Mouse (Mus musculus) heart, adult 2 months (tissue): ENCODE results near the gene Shc1. TPM values are rescaled to one million over a fixed set of nuclear protein-coding genes. Genes with fewer than 3 reads are reported as not detected.
A peak's percentile ranks its signal among the peaks of the same experiment; 100 is the strongest.

ENCODE experiments used
- DNase-seq, 2 experiments: peaks; one replicate each; pipeline ENCODE4 v3.0.0; 2021
- H3K27ac ChIP-seq: fragments of 200-600 bp; 2 replicates; pipeline ENCODE4 v1.8.1; 2022
- H3K27me3 ChIP-seq: fragments of 200-500 bp; 2 replicates; pipeline ENCODE4 v1.6.1; 2012; ENCODE audit warnings: mild to moderate bottlenecking, low read length, inconsistent platforms, mixed read lengths; ENCODE audit not compliant: control insufficient read depth, insufficient read depth
- H3K36me3 ChIP-seq: fragments of 200-500 bp; 2 replicates; pipeline ENCODE4 v1.6.1; 2012; ENCODE audit warnings: low read length, inconsistent platforms; ENCODE audit not compliant: control insufficient read depth, insufficient read depth
- H3K4me1 ChIP-seq: fragments of 200-500 bp; 2 replicates; pipeline ENCODE4 v1.6.1; 2011; ENCODE audit warnings: low read length; ENCODE audit not compliant: control insufficient read depth, insufficient read depth
- H3K4me3 ChIP-seq: fragments of 200-600 bp; 2 replicates; pipeline ENCODE4 v1.8.1; 2022
- H3K79me2 ChIP-seq: fragments of 200-500 bp; replicated peaks from 2 replicates; pipeline ENCODE4 v1.6.1; 2012; ENCODE audit warnings: mild to moderate bottlenecking, inconsistent platforms, low read length, moderate library complexity, mixed read lengths; ENCODE audit not compliant: control insufficient read depth, insufficient read depth
- H3K9ac ChIP-seq: fragments of 200-500 bp; 2 replicates; pipeline ENCODE4 v1.6.1; 2012; ENCODE audit warnings: low read depth, mild to moderate bottlenecking, control low read depth, inconsistent platforms, low read length, mixed read lengths
- CTCF ChIP-seq: fragments of 200-600 bp; IDR thresholded peaks from 2 replicates; pipeline ENCODE4 v1.8.1; 2022; ENCODE audit warnings: antibody characterized with exemption, mild to moderate bottlenecking, moderate library complexity
- EP300 ChIP-seq: fragments of 200-500 bp; IDR thresholded peaks from 2 replicates; pipeline ENCODE4 v1.6.1; 2011; ENCODE audit warnings: low read depth, low read length, control low read depth; ENCODE audit not compliant: insufficient read depth
- POLR2A ChIP-seq: fragments of 200-500 bp; IDR thresholded peaks from 2 replicates; pipeline ENCODE4 v1.6.1; 2011; ENCODE audit warnings: mild to moderate bottlenecking, low read depth, low read length, control low read depth; ENCODE audit not compliant: insufficient read depth
- WGBS: fragments of 180-500 bp; shearing (Covaris S2); methylation state at CpG from one replicate; pipeline ENCODE4 v1.1.7; 2018; 5-methylcytosine and 5-hydroxymethylcytosine counted together
- intact Hi-C: fragments of 180-260 bp; cut with DNase I; formaldehyde crosslinking; loops from one replicate; pipeline ENCODE4 v1.15.1; 2025
- polyA plus RNA-seq: library from polyadenylated mRNA; depleted of rRNA; stranded (reverse); fragments of >200 nt; gene quantifications from 2 replicates; pipeline ENCODE4 v1.2.3, GENCODE M21; 2012
- total RNA-seq, 2 experiments: library from RNA; stranded (reverse); gene quantifications; 2 replicates each; pipeline ENCODE4 v1.2.3; 2021

The Shc1 gene
- total and polyA plus RNA-seq, 3 experiments: 31.6 to 32.4 (median 32.0) TPM

DNA sequence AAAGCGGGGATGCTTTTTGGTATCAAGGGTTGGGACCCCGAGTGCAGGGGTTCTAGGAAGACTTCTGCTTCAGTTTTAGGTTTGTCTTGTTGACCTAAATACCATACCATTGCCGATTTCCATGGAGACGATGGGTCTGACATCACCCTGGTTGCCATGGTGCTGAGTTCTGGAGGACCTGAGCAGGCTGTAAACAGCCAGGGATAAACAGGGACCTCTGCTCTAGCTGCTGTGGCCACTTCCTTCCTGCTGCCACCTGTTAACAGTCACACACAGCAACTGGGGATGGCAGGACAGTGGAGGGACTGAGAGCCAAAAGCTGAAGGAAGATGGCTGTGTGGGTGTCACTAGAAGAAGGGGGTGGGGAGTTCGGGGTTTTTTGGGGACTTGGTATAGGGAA is 19.0 kb downstream of the Shc1 start:
- H3K27me3 ChIP-seq: no peaks in the 10 kb centered on the region
- no peaks in the 10 kb centered on the region for H3K36me3 ChIP-seq
- intact Hi-C loops: loop anchor here (2.0 kb wide), 1 partner anchor 18 kb away; the partner anchor contains the start of genes Cks1b and Shc1
- 13% methylated on average over 5 of the region's 5 CpGs for WGBS
- DNase-seq: peak in 1 of 2 experiments; percentile 42
- H3K4me3 ChIP-seq: peak overlapping the region; percentile 52
- H3K27ac ChIP-seq: peak overlapping the region; percentile 91
- peaks cover 8% of the 10 kb centered on the region for H3K4me1 ChIP-seq
- peak overlapping the region; percentile 69 for H3K9ac ChIP-seq
- 0 out of 2 replicates have a peak, but pooled peaks cover 1% of the 10 kb centered on the region for H3K79me2 ChIP-seq
- TF ChIP-seq POLR2A: no peak
- TF ChIP-seq EP300: no peak
- no peak for TF ChIP-seq CTCF

DNA sequence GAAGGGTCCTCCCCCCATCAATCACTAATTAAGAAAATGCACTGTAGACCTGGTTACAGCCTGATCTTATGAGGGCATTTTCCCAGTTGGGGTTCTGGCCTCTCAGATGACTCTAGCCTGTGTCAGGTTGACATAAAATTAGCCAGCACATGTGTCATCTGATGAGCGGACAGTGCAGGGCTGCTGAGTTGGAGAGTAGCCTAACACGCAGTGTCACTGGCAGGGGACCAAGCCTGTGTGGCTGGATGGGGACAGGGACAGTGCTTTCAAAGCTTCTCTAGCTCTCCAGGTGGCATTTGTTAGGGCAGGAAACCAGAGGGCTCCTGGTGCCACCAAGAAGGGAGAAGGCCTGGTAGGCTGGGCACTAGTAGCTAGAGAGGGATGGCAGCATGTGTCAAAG is 22.4 kb downstream of the Shc1 start:
- Histone ChIP-seq H3K4me1 (peaks cover 8% of the 10 kb centered on the region), H3K9ac (no peak overlapping the region), H3K27ac (no peak overlapping the region), H3K79me2 (0 out of 2 replicates have a peak, but pooled peaks cover 1% of the 10 kb centered on the region), H3K36me3 (no peaks in the 10 kb centered on the region), H3K27me3 (no peaks in the 10 kb centered on the region), H3K4me3 (no peak overlapping the region)
- TF ChIP-seq EP300 (no peak), CTCF (no peak), POLR2A (no peak)
- intact Hi-C loops: no loop called here
- no peak for DNase-seq
- 69% methylated on average over 2 of the region's 2 CpGs for WGBS

DNA sequence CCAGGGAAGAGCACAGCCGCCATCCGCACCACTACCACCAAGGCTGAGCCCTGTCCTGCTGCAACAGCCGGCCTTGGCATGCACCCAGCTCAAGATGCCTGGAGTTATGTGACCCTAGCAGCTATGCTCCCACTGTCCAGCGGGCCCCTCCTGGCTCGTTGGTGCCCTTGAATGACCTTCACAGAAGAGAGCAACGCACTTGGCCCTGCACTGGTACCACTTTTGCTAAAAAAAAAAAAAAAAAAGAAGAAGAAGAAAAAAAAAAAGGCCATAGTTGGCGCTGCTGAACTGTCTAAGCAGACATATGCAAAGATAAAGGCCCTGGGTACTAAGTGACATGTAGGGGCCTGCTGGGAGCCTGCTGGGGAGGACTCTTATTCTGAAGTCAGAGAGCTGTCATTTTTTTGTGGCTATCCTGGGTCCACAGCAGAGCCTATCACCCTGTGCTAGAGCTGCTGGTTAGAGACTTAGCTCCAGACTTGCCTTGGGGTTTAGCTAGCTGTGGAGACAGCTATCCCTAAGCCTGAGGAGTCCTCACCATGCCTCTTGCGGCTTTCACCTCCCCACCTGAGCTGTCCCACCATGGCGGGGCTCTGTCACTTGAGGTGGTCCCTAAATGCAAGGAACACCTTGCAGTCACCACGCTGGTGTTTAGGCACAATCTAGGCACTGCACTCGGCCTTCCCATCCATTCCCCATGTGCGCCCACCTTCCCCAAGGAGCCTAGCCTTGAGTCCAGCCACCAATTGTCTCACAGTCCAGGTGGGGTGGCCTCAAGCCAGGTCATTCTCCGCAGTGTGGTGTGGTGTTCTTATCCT is 30.7 kb downstream of the Shc1 start:
- H3K4me1 ChIP-seq: no peaks in the 10 kb centered on the region
- DNase-seq: peak; percentile 38 to 51
- H3K27ac ChIP-seq: no peak overlapping the region
- TF ChIP-seq CTCF (no peak), POLR2A (0 out of 2 replicates have a peak, but pooled peaks have one; percentile 13)
- H3K4me3 ChIP-seq: no peak overlapping the region
- H3K27me3 ChIP-seq: no peaks in the 10 kb centered on the region
- WGBS: 45% methylated on average over 13 of the region's 13 CpGs
- no peaks in the 10 kb centered on the region for H3K36me3 ChIP-seq
- intact Hi-C loops: loop anchor here (5.0 kb wide), 1 partner anchor 38 kb away; no protein-coding TSS in a partner anchor
- H3K9ac ChIP-seq: no peak overlapping the region
- H3K79me2 ChIP-seq: no peaks in the 10 kb centered on the region

DNA sequence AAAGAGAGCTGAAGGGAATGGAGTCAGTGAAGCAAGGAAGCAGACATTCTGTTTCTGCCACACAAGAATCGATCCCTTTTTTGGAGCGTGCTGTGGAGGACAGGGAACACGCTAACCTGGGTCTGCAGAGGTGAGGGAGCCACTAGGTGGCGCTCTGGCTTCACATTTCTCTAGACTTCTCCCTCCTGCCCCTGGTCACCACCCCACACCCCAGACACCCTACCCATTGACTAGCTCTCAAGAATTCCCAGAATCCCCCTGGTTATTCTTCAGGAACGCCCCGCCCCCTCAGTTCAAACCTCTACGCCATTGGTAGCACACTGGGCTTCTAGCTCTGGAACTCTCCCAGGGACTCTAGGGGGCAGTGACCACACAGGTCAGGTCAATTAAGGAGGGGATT is 31.3 kb downstream of the Shc1 start:
- intact Hi-C loops: loop anchor here (5.0 kb wide), 1 partner anchor 38 kb away; no protein-coding TSS in a partner anchor
- DNase-seq: peak; percentile 68 to 77
- H3K27me3 ChIP-seq: no peaks in the 10 kb centered on the region
- H3K79me2 ChIP-seq: no peaks in the 10 kb centered on the region
- H3K36me3 ChIP-seq: no peaks in the 10 kb centered on the region
- no peak overlapping the region for H3K27ac ChIP-seq
- no peak overlapping the region for H3K4me3 ChIP-seq
- H3K9ac ChIP-seq: no peak overlapping the region
- H3K4me1 ChIP-seq: no peaks in the 10 kb centered on the region
- TF ChIP-seq CTCF (peak; percentile 89), POLR2A (0 out of 2 replicates have a peak, but pooled peaks have one; percentile 3), EP300 (0 out of 2 replicates have a peak, but pooled peaks have one; percentile 13)
- WGBS: 35% methylated on average over 7 of the region's 7 CpGs

DNA sequence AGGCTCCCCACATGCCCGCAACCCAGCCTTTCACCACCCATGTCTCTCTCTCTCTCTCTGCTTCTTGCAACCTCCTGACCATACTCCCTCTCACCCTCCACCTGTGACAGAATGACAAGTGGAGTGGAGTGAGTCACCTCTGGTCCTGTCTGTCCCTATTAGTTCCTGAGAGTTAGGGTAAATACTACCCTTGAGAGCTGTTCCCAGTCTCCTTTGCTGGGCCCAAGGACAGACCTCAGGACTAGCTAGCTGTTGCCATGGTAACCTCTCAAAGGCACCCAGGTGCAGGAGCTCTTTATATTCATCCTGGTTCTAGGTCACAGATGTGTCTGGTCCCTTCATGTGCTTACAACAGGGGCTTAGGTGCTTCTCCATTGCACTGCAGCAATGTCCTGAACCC is 33.7 kb downstream of the Shc1 start:
- no peak for DNase-seq
- Histone ChIP-seq H3K27me3 (no peaks in the 10 kb centered on the region), H3K27ac (no peak overlapping the region), H3K9ac (no peak overlapping the region), H3K79me2 (no peaks in the 10 kb centered on the region), H3K4me1 (no peaks in the 10 kb centered on the region), H3K36me3 (no peaks in the 10 kb centered on the region), H3K4me3 (no peak overlapping the region)
- intact Hi-C loops: loop anchor here (2.0 kb wide), 1 partner anchor 237 kb away; no protein-coding TSS in a partner anchor
- 90% methylated on average over 1 of the region's 1 CpGs for WGBS
- no peak for TF ChIP-seq CTCF
- no peak for TF ChIP-seq EP300
- no peak for TF ChIP-seq POLR2A
